Mouse (Mus musculus) lung, postnatal 0 days (tissue): ENCODE measurements around the gene Flt1.

Experiments
- CTCF ChIP-seq: IDR thresholded peaks from 2 replicates; pipeline ENCODE4 v1.5.1; 2016; ENCODE audit warnings: antibody characterized with exemption, mild to moderate bottlenecking
- EP300 ChIP-seq: IDR thresholded peaks from 2 replicates; pipeline ENCODE4 v1.6.1; 2016; ENCODE audit warnings: antibody characterized with exemption, mild to moderate bottlenecking, control low read depth

DNA sequence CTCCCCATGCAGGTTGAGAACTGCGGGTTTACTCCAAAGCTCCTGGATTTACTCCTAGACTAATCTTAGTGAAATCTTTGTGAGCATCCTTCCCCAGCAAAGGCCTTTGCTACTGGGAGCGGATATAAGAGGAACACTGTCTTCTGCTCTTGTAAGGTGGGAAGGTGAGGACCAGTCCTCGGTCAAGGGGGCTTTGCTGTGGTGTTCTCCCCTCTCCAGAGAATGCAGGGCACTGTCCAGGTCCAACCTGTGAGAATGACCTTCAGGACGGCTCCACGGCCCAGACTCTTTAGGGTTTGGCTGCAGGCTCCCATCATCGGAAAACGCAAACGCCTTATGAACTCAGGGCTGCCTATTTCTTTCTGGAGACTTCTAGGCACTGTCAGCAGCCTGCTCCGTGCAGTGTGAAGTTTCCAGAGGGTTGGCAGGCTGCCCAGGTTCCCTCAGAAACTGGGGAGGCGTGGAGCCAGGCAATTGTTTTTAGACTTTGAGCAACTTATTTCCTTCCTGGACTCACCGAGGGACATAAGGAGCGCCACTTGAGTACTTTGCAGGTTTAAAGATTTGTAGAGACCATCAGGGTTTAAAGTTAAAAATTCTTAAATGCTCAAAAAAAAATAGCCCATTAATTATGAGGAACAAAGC lies 80.7 kb downstream of the Flt1 start:
- TF ChIP-seq CTCF = no peak
- peak; percentile 58 for TF ChIP-seq EP300
